Mouse (Mus musculus) kidney, adult 2 months (tissue): ENCODE measurements around the gene Akap2.

Source experiments
- CTCF ChIP-seq: fragments of 200-500 bp; conservative IDR thresholded peaks from 2 replicates; pipeline ENCODE4 v1.5.1; 2011; ENCODE audit warnings: low read depth, mild to moderate bottlenecking, control low read depth, low read length, moderate library complexity, mixed read lengths; ENCODE audit not compliant: insufficient read depth, insufficient read length
- POLR2A ChIP-seq: fragments of 200-500 bp; IDR thresholded peaks from one replicate; pipeline ENCODE4 v1.6.1; 2011; ENCODE audit warnings: low read depth, low read length, control low read depth

GRCm38 (mm10) chr4:57851731-57852130, 134.3 kb downstream of the Akap2 start:
- TF ChIP-seq POLR2A (no peak), CTCF (no peak)
